Mouse (Mus musculus) adrenal gland, adult 2 months (tissue): Measurements from ENCODE around the gene Rnf214. TPM values are rescaled to one million over a fixed set of nuclear protein-coding genes. Genes with fewer than 3 reads are reported as not detected.
"Not testable (repeated sequence)": the region's sequence is repeated elsewhere in the genome, so short reads cannot be mapped to it uniquely, and the experiment has no call there.

ENCODE experiments used
- DNase-seq: peaks from one replicate; pipeline ENCODE4 v3.0.0; 2021
- polyA plus RNA-seq: library from polyadenylated mRNA; depleted of rRNA; stranded (reverse); fragments of >200 nt; gene quantifications from 2 replicates; pipeline ENCODE4 v1.2.3, GENCODE M21; 2012
- total RNA-seq, 2 experiments: library from RNA; stranded (reverse); gene quantifications; 2 replicates each; pipeline ENCODE4 v1.2.3; 2021

Rnf214 gene
- total and polyA plus RNA-seq, 3 experiments = 17.6 to 48.5 (median 37.4) TPM

DNA sequence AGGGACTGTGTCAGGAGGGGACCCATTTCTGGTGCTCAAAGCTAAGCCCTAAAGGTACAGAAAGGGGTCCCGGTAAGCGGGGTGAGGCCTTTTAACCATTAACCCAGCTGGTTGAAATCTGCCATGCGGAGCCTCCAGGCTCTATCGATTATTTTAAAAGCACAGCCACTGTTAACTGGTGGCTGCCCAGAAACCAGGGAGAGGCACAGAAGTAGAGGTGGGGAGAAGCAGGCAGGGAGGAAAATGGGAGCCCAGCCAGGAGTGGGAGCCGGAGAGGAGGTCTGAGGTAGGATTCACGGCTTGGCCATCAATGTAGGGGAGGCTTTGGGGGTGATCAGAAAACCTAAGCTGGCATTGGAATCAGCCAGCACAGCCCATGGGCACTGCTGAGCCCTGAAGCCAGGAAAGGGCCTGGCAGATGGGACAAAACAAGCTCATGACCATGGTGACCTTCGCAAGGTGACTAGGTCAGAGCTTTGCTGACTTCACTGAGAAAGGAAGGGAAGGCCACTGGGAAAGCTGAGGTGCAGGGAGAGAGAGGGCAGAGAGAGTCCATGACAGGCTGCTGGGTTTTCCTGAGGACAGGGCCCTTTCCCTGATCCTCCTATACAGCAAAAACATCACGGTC is 56.1 kb downstream of the Rnf214 start:
- peak; percentile 47 for DNase-seq

- peak; percentile 31 for DNase-seq
Measured at GRCm38 (mm10) chr9:45849528-45850408, 56.9 kb downstream of the Rnf214 start.

GRCm38 (mm10) chr9:45846891-45847460 is 59.7 kb downstream of the Rnf214 start:
- DNase-seq = no peak

DNA sequence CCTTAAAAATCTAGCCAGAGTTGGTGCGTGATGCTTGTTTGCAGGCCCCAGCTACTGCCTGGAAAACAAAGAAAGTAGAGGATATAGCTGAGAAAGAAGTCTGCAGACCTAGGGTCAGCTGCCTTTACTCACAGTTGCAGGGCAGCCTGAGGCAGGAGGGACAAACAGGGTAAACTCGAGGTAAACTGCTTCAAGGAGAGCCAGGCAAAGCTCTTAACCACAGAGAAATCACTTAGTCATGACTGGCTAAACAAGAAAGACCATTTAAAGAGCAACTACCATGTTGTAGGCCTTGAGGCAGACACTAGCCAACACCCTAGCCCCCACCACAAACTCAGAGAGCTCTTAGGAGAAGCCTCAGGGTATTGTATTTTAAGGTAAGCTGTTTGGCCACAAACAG is 60.5 kb downstream of the Rnf214 start:
- DNase-seq = not testable (repeated sequence)

- peak; percentile 47 for DNase-seq
Measured at GRCm38 (mm10) chr9:45845541-45845940, 61.2 kb downstream of the Rnf214 start.

DNA sequence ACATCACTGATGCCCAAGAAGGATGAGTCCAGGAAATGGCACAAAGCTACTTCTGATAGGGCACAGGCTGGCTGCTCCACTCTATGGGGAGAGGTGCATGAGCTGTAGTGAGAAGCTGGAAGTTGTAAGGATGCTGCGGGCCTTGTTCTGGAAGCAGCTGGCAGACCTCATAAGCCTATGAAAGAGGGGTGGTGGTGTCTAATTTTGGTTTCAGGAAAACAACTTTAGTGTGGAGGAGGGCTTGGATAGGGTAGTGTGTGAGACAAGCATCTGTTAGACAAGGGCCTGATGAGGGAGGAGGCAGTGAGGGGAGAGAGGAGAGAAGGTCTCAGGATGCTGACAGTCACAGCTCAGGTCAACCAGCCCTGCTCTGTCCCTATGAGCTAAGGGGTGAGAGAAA is 62.9 kb downstream of the Rnf214 start:
- DNase-seq = no peak

DNA sequence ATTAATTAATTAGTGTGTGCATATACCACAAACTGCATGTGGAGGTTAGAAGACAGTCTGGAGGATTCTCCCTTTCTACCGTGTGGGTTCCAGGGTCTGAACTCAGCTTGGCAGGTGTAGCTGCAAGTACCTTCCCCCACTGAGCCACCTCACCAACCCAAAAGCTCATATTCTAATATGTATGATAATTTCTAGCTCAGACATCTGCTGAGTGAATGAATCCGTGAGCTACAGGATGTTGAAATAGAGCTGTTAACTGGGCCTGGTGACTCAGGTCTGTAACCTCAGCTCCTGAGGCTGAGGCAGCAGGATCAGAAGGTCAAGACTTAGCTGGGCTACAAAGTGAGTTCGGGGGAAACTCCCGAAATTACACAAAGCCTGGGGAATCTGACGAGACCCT is 63.7 kb downstream of the Rnf214 start:
- DNase-seq = peak; percentile 40

DNA sequence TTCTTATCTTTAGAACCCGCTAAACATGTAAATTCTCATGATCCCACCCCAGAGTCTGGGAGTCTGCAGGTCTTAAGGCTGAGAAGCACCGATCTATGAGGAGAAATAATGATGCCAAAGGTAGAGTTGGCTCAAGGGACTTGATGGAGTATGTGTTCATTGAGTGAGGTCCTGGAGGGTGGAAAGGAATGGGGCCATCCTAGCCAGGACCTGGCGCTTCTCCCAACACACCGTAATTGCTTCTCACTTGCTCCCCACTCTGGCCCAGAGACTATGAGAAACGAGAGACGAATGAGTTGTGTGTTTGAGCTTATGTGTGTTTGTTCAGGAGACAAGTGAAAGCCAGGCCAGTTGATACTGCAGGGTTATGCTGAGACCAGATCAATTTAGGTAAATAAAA is 65.3 kb downstream of the Rnf214 start:
- no peak for DNase-seq

DNA sequence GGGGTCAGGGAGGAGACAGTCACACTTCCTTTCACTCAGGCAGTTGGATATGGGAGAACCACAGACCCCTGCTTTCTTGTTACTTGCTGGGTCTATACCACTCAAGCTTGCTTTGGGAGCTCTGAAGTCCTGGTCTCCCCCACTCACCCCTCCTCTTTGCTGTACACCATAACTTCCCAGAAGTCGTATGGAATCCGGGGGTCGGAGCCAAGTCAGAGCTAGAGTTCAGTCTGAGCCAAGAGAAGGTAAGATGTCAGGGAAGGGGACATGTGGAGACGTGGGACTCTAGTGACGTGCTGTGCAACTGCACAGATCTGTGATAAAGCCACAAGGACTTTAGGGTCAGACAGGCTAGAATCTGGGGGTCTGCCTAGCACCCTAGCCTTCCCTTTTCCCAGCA is 66.4 kb downstream of the Rnf214 start:
- no peak for DNase-seq

- DNase-seq = no peak
Measured at GRCm38 (mm10) chr9:45839982-45840300, 66.8 kb downstream of the Rnf214 start.

DNA sequence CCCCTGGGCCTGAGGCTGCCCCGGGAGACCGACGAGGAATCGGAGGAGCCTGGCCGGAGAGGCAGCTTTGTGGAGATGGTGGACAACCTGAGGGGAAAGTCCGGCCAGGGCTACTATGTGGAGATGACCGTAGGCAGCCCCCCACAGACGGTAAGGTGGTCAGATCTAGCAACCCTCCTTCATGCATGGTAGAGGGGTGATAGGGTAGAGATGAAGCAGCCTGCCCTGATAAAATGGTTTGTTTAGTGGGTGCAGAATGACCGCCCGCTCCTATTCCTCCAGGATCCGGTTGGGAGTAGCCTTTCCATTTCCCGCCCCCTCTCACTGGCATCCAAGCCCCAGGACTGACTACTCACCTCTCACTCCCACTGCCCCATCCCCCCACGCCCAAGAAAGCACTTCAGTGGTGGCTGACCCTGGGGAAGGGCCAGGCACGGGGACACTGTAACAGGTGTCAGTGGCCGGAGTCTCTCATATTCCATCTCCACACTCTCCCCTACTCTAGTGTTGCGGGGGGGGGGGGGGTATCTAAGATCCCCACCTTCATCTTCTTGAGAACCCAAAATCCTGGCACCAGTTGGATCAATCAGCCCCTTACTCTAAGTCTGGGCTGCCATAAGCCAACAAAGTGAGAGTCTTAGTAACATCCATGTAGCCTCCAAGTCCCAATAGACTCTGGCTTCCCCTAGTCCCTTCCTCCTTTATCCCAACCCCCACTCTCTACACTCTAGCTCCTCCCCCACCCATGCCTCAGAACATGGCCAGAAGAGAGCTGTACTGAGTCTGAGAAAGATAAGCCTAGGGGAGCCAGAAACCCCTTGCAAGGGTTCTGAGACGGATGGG is 67.4 kb downstream of the Rnf214 start:
- DNase-seq = no peak

GRCm38 (mm10) chr9:45838434-45839138 is 68.1 kb downstream of the Rnf214 start, which contains the start of gene Bace1:
Bace1 (plus strand) TSS chr9:45838580.
- DNase-seq = peak; percentile 86

DNA sequence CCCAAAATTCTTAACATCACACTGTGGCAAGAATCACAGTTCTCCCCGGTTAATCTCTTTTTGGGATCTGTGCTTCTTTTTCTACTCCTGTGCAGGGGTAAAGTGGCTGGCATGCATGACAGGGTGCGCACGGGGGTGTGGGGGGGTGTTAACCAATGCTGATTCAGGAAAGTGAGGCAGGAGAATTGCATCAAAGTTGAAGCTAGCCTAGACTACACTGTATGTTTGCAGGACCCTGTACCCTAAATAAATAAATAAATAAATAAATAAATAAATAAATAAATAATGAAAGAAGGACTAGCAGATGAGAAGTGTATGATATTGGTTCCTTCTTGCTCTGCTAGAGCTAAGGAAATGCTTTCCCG is 68.7 kb downstream of the Rnf214 start:
- no peak for DNase-seq

GRCm38 (mm10) chr9:45833461-45833860 is 73.2 kb downstream of the Rnf214 start:
- DNase-seq = no peak

DNA sequence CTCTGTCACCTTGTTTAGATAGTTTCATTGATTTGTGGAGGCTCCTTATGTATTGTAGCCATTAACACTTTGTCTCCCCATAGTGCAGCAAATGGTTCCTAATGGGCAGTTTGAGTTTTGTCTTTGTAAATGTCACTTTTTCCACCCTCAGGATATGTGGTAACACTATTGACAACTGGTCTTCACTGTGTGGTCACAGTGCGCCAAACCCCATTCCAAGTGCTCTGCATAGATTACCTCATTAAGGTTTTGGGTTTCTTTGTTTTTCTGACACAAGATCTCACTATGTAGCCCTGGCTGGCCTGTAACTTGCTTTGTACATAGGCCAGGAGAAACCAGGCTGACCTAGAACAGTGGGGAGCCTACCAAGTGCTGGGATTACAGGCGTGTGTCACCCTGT is 73.8 kb downstream of the Rnf214 start:
- DNase-seq = no peak

- DNase-seq = peak; percentile 61
Measured at GRCm38 (mm10) chr9:45829107-45829506, 77.6 kb downstream of the Rnf214 start.

DNA sequence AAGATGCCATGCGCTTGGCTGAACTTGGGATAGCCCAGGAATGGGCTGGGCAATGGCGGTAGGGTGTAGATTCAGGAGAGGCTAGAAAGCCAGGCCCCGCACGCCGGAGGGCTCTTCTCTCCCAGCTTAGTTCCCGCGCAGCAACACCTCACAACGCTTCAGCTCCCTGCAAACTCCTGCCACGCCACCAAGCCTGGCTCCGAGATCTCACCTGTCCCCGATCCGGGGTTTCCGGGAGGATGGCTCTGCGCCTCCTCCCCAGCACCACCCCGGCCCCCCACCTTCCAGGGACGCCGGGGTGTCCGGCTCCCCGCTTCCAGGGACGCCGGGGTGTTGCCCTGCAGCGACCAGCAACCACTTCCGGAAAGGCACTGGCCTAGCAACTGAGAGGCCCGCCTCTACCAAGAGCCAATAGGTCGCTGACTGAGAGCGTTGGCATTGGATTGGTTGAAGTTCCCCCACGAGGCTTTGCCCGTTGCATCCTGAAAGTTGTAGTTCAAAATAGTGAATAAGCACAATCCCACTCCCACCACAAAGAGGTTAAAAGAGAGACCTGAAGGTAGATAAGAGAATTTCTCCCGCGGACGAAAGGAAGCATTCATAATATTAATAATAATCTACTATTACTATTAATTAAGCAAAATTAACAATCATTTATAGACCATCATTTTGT is 78.3 kb downstream of the Rnf214 start, which contains the start of gene Cep164:
TSS of gene Cep164 (minus strand) at position 401 of the 673 bp plus-strand sequence.
- peak; percentile 94 for DNase-seq

DNA sequence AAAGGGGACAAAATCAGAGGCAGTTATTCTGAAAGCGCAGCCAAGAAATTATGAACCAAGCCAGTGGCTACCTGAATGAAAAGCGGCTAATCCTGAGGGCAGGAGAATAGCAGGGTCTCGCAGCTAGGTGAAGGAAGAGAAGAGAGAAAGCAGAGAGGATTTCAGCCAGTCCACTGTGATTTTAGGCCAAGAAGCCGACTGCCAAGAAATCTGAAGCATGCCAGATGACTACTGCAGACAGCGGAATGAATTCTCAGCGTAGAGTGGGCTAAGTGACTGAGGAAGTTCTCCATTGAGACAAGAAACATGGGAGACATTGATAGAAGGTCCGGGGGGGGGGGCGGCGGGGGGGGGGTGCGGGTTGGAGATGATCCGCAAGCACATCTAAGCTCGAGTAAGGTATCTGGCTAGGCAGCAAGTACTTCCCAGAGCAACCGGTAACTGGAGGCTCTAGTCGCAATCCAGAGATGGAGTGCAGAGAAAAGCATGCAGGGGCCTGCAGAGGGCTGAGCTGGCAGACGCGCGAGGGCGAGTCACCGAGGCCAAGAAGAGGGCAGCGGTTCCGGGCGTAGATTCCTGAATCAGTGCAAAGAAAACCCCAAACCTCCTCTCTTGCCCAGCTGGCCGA is 78.9 kb downstream of the Rnf214 start:
- DNase-seq = peak; percentile 14

DNA sequence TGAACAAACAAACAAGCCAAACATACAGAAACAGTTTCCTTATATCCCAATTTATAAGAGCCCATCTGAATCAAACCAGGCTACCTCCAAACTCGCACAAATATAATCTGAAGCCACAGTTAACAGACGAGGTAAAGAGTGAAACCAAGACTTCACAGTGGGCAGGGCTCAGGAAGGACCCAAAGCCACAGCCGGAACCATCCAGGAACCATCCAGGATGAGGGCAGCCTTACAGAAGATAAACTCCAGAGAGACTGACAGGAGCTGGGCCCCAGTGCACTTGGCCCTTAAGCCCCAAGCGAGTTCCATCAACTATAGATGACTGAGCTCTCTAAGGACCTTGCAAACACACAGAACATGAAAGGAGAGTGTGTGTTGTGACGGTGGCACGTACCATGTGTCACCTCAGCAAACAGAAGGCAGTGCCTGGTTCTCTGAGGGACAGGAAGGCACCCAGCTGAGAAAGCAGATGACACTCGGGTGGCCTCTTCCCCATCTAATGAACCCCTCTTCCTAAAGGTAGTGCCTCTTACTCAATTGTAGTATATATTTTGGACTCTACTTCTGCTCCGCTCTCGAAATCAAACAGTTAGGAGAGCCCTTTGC is 88.2 kb downstream of the Rnf214 start:
- DNase-seq = no peak

GRCm38 (mm10) chr9:45815525-45815924 is 91.2 kb downstream of the Rnf214 start:
- DNase-seq = no peak
